Mouse (Mus musculus) induced T-regulatory cell, adult 2 months (primary cell): ENCODE measurements around the gene Arhgap10.

Source experiments
- DNase-seq: peaks from one replicate; pipeline ENCODE4 v3.0.0-alpha.2; 2012; ENCODE audit warnings: low read depth

The Arhgap10 gene

DNA sequence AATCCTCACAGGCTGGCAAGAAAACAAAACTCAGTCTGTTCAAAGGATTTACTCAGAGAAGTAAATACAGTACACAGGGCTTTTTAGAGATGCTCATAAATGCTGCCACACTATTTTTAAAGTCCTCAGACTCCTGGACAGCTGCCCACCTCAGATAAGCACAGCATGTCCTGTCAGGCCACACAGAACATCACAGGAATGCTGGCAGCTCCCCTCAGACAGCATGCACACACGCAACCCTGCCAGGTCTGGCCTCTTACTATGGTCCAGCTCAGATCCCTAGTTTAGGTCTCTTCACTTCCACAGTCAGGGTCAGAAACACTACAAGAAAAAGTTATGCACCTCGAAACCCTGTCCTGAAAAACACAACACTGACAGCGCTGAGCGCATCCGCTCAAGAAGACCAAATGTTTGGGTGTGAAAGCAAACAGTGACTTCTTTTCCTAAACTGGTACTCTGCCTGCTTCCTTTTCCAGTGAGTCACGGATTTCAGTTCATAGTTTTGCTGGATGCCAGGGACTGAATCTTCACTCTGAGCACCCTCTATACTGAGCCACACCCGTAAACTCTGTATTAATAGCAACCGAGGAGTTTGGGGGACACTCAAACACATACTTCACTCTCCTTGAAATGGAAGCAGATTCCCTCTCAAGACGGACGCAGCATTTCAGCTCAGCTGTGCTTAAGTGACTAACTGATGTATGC, 73.4 kb downstream of the Arhgap10 start:
- no peak for DNase-seq

DNA sequence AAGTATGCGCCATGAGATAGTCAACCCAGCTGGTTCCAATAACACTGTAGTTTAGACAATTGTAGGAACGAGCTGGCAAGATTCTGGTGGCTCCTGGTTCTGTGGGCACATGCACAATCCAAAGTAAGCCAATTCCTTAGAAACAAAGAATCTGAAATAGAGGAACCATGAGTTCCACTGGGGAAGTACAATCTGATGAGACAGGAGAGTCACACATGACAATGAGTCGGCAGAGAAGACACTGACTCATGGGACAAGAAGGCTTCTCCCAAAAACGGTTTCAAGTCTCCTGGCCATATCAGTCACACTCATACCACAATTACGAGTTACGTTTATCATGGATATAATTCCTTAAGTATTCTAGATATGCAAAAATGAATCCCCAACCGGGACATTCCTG, 75.3 kb downstream of the Arhgap10 start:
- DNase-seq, result no peak

DNA sequence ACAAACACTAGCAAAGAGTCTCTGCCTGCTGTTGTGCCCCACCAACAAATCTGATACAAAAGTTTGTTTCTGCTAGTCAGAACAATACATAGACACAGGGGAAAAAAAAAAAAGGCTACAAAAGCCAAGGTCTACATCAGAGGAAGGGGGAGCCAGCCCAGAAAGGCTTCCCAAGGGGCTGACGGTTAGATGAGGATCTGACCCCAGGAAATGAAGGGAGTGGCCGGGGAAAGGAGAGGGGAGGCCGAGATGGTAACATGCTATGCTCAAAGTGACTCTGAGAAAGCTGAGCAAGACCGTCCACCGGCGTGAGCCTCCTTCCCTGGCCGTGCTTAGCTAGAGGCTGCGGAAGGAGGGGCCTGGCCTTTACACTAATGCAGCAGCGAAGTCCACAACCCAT, 76.8 kb downstream of the Arhgap10 start:
- DNase-seq, result no peak

DNA sequence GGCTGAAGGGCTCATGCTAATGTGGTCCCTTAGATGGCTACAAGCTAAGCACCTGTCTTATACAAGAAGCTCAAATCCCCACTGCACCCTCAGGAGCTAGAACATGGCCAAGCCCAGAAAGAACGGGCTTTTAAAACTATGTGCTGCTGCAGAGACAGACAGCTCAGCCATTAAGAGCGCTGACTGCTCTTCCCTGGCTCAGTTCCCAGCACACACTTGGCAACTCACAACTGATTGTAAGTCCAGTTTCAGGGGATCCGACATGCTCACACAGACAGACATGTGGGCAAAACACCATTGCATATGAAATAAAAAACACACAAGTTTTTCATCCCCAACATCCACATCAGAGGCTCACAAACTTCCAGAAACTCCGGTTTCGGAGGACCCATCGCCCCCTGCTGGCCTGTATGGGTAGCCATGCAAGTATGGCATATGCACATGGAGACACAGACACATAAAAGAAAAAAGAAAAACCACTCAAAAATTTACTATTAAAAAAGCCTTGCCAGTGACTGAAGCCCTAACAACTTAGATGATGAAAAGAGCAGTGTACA, 77.4 kb downstream of the Arhgap10 start:
- peak; percentile 37 for DNase-seq

DNA sequence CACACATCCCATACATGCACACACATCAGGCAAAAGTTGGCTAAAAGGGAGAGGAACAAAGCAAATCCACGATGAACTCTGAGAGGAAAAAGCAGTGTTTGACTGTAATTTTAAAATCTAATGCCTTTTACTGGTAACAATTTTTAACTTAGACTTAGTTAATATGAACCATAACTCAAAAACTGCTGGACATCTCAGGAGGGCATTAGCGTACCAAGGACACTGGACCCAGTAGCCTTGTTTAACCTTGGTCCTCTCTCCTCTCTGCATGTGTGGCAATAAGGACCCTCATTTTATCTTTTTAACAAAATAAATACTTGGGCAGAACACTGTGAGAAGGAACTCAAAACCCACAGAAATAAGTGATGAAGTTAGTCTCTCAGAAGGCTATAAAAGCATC, 78.1 kb downstream of the Arhgap10 start:
- no peak for DNase-seq

DNA sequence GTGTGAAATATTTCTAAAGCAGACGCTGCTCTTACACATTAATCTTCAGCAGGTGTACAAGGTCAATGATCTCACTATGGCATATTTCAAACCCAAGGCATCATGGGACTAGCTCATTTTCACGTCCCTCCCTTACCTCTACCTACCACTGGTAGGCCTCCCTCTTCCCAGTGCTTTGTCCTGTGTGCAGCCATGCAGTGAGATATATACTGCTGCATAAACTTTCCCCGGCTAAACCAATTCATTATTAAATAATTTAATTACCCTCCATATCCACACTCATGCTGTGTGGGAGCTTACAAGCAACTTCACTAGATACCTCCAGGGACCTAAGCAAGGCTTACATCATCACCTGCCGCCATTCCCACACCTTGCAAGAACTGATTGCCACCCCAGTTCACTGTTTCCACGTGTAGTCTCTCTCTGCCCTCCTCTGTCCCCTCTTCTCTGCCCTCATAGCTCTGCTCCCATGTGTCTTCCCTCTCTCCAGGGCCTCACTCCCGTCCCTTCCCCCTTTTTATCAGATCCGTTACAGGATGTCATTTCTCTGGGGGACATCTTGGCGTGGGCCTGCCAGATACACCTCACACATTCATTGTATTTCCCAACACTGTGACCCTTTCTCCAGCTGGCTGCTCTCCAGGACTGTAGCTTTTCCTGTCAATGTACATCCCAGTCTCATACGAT, 79.8 kb downstream of the Arhgap10 start:
- DNase-seq, result no peak

DNA sequence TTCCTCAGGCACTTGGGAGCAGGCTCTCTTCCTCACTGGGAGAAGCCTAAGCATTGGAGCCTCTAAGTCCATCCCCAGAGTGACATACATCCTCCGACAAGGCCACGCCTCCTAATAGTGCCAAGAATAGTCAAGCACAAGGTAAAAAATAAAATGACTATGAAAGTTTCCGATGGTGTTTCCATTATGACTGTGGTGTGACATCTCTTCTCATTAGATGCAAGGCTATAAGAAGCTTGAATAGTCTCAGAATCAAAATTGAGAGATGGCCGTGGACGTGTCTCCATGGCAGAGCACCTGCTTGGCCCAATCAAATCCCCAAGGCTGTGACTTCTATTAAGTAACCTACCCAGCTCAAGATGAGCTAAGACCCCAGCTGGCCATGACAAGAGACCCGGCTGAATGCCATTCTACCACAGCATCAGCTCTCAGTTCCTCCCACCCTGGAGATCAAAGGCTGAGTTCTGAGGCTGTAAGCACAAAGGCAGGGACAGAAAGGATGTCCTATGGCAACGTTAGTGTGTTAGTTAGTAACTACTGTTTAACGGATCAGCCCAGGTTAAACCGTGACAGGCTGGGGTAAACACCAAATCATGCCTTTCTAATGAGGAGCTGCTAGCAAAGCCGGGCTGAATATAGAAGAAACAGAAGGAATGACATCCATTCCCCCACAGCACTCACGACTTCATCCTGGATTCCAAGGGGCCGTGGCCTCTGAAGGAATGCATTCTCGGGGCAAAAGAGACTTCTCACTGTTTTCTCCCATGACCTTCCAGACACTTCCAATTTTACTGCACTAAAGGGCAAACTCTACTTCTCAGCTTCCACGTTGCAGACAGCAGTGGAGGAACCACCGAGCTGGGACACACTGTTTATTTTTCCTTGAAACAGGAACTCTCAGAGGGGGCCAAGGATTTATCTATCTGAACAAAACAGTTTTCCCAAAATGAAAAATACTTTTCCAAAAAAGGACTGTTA, 81.5 kb downstream of the Arhgap10 start:
- DNase-seq, result peak; percentile 78

DNA sequence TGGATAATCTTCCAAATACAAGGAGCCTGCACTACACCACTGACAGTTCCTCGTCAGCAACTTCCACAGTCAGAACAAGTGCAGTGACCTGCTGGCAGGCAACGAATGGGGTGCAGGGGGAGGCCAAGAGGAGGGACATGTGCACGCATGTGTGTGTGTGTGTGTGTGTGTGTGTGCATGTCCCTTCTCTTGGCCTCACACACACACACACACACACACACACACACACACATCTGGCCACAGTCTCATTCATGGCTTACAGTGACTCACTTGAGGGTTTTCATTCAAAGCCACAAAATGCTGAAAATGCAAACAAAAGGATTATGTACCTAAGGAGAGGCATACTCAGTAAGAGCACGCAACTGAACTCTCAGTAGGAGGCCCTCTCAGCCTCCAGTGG, 84.5 kb downstream of the Arhgap10 start:
- DNase-seq, result no peak

DNA sequence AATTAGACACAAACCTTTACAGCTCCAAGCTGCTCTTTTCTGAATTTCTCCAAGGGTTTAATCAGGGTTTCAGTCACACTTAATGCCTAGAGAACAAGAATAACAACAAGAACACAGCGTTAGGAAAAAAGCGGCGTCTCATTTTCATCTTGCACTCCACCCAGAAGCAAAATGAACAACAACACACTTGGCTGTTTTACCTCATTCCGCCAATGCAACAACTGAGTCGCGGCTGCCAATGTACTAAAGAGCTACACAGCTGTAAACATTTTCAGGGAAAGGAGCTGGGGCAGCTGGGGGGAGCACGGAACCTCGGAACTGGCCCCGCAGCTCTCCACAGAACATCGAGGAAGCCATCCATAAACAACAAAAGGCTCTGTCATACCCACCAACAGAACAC, 85.0 kb downstream of the Arhgap10 start:
- DNase-seq, result no peak

DNA sequence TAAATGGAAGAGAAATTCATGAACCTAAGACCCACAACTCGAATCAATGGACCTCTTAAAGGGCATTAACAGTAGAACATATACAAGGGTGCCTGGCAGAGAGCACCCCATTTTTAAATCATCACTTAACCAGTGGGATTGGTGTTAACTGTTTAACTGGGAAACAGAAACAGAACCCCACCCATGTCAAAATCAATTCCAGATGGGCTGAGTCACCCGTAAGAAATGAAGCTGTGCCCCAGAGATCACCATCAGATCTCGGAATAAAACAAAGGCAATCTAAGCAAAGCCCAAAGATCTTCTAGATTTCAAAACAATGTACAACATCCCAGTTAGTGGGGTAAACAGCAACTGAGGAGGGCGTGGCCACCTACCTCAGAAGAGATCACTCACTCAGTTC, 89.3 kb downstream of the Arhgap10 start:
- no peak for DNase-seq

DNA sequence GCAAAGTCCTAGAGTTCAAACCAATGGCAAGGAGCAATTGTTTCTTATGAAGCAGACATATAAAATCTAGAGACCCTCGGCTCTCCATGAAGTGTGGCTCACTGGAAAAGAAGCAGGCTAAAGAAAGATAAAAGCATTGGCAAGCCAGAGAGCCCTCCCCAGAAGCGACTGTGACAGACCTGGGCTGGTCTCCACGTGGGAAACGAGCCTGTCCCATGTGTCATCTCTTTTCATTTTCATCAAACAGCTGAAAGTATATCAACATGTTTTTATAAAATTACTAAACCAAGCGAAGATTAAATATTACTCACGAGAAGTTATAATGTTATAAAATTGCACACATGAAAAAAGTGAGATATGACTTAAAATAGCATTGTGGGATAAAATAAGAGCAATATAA, 89.7 kb downstream of the Arhgap10 start:
- DNase-seq, result no peak

DNA sequence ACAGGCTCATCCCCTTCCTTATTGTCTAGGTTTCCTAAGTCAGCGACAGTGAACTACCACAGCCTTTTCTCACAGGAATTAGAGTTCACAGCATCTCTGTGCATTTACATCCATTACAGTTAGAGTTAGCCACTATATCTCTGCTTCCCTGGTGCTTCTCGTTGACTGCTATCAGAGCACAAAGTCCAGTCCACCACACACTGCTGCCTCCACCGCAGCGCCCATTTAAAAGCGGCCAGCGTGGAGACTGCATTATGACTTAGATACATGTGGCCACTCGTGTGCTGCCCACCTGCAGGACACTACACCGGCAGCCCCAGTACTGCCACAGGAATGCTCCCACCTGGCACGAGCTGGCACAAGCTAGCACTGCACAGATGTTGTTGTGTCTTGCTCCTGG, 90.3 kb downstream of the Arhgap10 start:
- no peak for DNase-seq

DNA sequence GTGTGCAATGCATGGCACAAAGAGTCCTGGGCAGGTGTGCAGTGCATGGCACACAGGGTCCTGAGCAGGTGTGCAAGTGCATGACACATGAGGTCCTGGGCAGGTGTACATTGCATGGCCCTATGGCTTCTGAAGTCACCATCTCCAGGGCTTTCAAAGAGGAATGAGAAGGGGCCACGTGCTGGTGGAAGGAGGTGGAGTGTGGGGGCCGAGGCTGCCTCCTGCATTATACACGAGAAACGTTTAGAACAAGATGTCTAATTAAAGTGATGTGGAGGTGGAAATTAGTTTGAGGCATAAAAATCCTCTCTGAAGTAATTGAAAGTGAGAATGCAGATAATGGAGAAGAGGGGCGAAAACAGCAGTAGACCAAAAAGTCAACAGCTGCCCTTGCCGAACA, 93.9 kb downstream of the Arhgap10 start:
- DNase-seq, result peak; percentile 46

DNA sequence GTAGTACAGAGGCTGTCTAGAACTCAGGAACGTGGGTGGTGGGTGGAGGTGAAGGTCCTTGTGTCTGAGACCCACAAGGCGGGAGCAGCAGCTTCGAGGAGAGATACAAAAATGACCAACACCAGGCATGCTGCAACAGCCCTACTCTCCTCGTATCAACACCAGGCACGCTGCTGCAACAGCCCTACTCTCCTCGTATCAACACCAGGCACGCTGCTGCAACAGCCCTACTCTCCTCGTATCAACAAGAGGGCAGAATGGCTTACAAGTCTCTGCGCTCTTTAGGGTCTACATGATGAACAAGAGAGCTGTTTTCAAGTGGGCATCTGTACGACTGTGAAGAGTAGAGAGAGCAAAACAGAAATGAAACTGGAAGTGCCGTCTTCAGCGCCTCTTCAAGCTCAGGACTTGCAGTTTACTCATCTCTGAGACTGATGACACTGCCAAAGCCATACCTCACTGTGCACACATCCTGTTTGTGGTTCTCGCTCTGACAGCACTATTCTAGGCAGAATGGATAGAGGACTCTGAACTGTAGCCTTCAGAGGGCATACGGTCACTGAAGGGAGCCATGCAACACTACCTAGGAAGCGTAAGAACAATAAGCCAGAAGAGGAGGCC, 95.0 kb downstream of the Arhgap10 start:
- DNase-seq, result peak; percentile 92

DNA sequence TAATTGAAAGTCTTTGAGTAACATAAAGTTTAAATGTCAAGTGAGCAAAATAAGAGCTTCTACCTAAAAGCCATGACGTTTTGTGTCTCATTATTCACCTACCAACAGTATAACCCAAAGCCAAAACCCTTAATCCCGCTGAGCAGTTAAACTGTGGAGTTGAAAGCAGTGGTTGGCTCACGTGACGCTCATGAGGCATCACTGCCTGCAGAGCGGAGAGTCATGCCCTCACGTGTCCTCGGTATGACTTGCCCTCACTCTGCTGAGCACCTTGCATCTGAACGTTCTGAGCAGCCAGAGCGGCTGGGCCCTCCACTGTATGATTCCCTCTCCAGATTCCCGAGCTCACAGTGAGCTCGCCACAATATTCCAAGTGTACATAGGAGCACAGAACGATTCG, 96.2 kb downstream of the Arhgap10 start:
- DNase-seq, result peak; percentile 44

DNA sequence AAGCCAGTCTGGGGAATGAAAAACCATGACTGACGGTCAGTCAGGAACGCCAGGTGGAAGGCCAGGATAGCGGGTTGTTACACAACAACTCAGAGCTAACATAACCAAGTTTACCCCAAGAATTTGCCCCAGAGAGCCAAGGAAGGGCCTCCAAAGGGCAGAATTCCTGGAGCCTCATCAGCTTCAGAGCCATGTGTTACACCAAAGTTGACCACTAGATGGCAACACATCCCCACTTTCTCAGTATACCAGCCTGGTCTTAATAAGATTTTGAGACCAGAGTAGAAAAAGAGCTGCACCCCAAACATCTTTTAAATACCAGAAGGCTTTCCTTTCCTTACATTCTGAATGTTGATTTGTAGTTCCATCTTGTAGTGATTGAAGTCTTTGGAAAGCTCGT, 98.0 kb downstream of the Arhgap10 start:
- DNase-seq, result peak; percentile 89

DNA sequence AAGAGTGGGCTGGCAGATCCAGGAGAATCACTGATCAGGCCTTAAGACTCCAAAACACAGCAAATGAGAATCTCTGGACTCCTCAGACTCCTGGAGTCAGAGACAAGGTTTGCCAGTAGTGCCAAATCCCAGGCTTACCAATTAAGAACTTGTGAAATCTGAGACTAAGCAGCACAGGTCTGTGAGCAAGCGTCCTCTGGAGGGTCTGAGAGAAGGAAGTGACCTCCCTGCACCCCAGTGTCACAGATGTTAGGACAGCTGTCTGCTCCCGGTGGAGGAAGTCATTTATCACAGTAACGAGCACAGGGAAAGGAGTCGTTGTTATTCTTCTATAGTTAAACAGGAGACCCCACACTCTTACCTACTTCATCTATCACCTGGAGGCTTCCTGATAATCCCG, 101.0 kb downstream of the Arhgap10 start:
- DNase-seq, result no peak

DNA sequence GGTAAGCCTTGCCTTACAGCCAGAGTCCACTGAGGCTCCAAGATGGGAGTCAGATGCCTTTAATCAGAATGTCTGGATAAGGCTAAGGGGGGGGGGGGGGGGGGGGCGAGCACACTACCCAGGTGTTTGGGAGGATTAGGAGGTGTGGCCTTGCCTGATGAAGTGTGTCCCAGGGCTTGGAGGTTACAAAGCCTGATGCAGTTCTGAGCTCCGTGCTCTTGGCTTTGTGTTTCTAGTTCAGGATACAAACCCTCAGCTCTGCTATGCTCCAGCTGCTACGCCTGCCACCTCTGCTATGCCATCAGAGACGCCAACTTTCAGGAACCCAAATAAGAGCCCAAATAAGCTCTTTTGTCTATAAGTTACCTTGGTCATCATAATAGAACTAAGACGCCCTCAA, 101.7 kb downstream of the Arhgap10 start:
- DNase-seq, result no peak

DNA sequence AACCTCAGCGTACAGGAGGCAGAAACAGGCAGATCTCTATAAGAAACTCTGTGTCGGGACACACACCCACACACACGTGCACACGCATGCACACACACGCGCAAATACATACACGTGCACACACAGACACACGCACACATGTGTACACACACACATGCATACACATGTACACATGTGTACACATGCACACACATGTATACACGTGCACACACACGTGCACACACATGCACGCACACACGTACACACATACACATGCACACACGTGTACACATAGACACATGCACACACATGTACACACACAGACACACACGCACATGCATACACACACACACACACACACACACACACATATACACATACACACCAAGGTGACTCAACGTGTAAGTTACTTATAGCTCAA, 106.5 kb downstream of the Arhgap10 start:
- DNase-seq, result no peak

DNA sequence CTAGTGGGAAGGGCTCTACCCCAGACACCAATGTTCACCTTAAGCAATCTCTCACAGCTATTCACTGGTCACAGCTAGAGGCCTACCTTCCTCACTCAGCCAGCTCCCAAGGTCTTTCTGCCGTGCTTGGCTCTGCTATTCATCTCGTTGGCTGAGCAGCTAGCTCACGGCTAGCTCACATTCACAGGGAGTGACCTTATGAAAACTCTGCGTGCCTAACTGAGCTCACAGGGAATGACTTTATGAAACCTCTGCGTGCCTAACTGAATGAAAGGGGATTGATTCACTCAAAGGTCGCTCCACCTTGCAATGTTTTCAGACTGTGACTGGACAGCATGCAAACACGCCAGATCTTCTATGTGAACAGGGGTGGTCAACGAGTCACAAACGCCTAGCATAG, 107.4 kb downstream of the Arhgap10 start:
- DNase-seq, result no peak

DNA sequence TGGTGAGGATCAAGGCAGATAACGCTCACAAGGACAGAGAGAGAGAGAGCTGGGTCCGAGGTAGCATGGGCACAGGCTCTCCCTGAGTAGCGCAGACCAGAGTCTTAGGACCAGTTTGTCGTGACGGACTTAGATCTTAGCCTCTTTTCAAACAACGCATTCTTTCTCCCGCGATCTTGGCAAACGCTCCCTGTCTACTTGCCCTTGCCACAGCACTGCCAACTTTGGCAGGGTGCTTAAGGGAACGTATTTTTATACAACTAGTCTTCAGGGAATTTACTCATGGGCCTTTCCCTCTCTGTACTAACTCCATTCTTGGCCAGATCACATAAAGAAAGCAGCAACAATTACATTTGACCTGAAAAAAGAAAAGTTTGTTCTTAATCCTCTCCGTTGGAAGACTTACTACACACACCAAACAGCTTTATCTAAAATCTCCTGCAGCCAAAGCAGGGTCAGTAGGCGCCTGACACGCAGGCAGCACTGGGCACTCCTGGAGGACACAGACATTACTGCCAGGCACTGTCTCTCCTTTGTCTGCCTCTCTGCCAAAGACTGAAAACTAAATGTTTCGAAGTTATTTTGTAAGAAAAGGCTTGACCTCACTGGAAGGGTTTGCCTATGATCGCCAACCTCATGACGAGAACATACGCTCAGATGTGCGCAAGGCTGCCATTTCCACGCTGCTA, 109.1 kb downstream of the Arhgap10 start:
- DNase-seq, result no peak
